Mouse (Mus musculus) lung, postnatal 0 days (tissue): ENCODE measurements around the gene N4bp2l2.
"Not testable (repeated sequence)": the region's sequence is repeated elsewhere in the genome, so short reads cannot be mapped to it uniquely, and the experiment has no call there.

ENCODE experiments used
- CTCF ChIP-seq: IDR thresholded peaks from 2 replicates; pipeline ENCODE4 v1.5.1; 2016; ENCODE audit warnings: antibody characterized with exemption, mild to moderate bottlenecking
- EP300 ChIP-seq: IDR thresholded peaks from 2 replicates; pipeline ENCODE4 v1.6.1; 2016; ENCODE audit warnings: antibody characterized with exemption, mild to moderate bottlenecking, control low read depth

- TF ChIP-seq CTCF, EP300: not testable (repeated sequence)
Observed at GRCm38 (mm10) chr5:150707181-150707580, 41.2 kb upstream of the N4bp2l2 start.
